Mouse (Mus musculus) right cerebral cortex, postnatal 4 days (tissue): ENCODE results near the gene Sufu.

Source experiments
- DNase-seq: peaks from one replicate; pipeline ENCODE4 v3.0.0-alpha.2; 2022

Sufu gene

DNA sequence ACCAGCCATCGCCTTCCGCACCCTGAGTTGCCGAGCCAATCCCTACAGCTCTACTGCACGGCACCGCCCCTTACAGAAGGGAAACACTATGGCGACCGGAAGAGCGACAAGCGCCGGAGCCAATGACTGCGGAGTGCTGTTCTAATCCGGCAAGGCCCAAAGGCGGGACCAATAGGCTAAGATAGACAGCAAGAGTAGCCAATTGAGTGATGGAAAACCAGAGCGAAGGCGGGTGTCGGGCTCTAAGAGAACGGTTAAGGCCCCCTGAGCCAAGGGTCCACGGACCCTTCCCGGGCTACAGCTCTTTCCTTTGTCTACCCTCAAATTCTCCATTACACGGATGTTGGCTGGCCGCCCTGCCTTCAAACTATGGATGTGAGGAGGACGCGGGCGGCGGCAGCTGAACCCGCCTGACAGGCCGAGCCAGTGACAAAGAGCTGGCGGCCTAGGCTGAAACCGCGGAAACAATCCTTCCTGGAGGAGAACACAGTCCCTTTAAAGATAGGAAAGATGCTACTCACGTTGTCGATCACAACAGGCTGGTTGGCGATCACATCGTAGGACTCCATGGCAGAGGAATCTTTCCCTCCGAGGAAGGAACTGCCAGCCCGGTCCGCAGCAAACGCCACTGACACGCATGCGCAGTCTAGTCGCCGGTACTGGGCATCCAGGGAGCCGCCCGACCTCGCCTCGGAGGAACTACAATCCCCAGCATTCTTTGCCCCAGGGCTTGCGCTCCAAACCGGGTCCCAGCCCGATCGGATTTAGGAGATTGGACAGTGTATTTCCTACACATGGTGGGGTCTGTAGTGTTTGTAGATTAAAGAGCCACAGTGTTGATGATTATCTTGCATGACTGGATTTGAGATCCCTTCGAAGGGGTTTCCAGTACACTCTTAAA is 1.3 kb upstream of the Sufu start, which contains the start of gene Actr1a:
Gene Actr1a, minus strand, starts transcription at position 640 of the 901 bp plus-strand sequence.
- DNase-seq = peak; percentile 97

DNA sequence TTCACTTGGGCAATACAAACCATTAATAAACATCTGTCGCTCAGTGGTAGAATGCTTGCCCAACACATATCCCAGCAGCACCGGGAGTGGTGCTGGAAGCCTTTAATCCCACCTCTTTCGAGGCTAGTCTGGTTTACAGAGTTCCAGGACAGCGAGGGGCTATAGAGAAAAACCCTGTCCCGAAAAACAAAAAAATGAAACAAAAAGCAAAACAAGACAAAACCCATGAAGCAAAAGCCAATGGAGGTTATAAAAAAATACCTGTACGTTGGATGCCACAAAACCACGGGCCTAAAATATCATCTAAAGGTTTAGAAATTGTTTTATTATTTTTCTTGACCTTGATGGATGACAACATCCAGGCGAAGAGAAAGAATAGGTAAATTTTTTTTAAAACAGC is 587 bp upstream of the Sufu start:
- DNase-seq = no peak

DNA sequence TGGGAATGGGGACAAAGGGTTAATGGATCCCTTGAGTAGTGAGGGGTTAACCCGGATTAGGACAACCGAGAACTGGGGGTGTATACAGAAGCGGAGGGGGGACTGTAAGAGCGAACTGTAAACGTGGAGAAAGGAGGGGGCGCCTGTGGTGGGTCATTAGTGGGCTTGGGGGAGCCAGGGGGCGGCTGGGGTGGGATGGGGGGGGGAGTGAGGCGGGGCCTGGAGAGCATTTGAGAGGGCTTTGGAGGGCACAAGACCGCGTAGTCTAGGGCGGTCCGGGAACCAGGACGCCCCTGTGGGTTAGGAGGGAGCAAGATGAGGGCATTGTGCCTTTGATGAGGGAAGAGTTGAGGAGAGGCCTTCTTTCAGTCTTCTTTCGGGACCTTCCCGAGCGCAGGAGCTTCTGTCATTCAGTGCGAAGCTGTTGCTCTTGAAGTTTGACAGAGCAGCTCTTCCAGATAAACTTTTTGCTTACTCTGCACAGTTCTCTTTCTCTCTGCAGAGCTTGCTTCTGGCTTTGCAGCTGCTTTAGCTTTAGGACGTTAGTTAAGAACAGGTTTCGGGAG is 823 bp downstream of the Sufu start:
- DNase-seq = peak; percentile 15

- DNase-seq = no peak
These were observed 1.7 kb downstream of the Sufu start for GRCm38 (mm10) chr19:46398401-46398800.

- DNase-seq = no peak
These were observed 2.7 kb downstream of the Sufu start for GRCm38 (mm10) chr19:46399372-46399771.

GRCm38 (mm10) chr19:46399886-46400285 is 3.2 kb downstream of the Sufu start:
- DNase-seq = no peak

DNA sequence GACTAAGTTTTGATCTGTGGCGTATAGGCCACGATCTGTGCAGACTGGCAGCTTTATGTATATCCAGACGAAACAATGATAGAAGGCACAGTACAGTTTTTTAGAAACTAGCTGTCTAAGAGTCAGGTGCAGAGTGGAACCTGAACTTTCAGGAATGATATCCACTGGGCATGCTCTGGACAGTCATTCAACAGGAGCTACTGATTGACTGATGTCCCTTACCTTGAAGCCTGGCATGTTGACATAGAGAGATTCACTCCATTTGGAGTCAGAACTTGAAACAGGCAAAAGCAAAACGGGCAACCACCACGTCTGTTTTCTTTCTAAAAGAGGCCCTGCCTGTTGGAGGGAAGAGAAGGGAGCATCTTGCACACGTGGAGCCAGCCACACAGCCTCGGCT is 3.9 kb downstream of the Sufu start:
- no peak for DNase-seq

DNA sequence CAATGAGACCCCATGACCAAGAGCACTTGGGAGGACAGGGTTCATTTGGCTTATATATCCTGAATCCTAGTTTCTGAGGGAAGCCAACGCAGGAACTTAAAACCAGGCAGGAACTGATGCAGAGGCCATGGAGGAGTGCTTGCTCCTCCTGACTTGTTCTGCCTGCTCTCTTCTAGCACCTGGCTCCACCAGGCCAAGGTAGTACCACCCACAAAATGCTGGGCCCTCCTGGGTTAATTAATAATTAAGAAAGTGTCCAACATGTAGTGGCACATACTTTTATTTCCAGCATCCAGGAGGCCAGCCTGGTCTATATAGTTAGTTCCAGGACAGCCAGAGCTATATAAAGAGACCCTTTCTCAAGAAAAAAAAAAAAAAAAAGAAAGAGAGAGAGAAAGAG is 7.3 kb downstream of the Sufu start:
- no peak for DNase-seq

- DNase-seq = no peak
These were observed 10.1 kb downstream of the Sufu start for GRCm38 (mm10) chr19:46406592-46407386.

GRCm38 (mm10) chr19:46409506-46409905 is 12.8 kb downstream of the Sufu start:
- DNase-seq = no peak

GRCm38 (mm10) chr19:46412056-46412805 is 15.5 kb downstream of the Sufu start:
- no peak for DNase-seq

DNA sequence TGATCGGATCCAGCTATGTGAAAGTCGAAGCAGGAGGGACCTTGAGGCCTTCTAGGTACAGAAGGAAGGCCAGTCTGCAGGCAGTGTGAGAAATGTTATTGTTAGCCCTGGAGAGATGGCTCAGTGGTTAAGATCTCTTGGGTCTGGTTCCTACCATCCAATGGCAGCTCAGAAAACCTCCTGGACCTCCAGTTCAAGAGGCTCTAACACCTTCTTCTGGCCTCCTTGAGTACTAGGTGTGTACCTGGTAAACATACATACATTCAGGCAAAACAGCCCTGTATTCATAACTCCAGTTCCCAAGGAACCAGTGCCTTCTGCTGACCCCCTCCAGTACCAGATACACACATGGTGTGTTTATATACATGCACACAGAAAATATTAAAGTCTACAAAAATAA is 17.3 kb downstream of the Sufu start:
- DNase-seq = no peak

DNA sequence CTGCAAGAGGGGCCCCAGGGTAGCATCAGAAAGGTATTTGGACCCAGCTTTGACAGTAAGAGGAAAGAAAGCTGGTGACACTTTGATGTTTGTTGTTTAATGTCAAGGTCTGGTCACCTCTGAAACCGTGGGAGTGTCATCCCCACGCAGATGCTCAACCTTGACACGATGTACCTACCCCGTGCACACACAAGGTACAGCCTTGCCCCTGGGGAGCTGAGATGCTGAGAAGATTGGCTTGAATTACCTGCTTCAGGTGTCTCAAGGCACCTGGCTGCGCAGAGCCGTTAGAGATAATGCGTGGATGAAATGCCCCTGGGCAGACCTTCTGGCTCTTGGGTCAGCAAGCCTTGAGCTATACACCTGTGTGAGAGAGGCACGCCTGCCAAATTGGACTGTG is 17.8 kb downstream of the Sufu start:
- no peak for DNase-seq

DNA sequence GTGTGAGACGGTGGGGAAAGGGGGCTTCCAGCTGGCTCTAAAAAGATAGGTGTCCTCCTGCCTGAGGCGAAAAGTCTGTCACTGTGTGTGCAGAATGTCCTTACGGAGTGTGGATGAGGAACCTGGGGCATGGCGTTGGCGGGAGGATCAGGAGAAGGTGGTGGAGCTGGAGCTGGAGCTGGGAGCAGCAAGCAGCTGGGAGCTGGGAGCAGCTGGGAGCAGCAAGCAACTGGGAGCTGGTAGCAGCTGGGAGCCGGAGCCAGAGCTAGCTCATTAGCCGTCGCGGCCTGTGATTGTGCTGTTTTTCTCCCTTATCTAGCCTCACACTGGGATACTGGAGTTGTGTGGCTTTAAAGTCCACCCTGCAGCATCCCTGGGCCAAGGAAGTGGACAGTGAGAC is 19.6 kb downstream of the Sufu start:
- DNase-seq = no peak

- DNase-seq = no peak
These were observed 21.4 kb downstream of the Sufu start for GRCm38 (mm10) chr19:46418051-46418450.

DNA sequence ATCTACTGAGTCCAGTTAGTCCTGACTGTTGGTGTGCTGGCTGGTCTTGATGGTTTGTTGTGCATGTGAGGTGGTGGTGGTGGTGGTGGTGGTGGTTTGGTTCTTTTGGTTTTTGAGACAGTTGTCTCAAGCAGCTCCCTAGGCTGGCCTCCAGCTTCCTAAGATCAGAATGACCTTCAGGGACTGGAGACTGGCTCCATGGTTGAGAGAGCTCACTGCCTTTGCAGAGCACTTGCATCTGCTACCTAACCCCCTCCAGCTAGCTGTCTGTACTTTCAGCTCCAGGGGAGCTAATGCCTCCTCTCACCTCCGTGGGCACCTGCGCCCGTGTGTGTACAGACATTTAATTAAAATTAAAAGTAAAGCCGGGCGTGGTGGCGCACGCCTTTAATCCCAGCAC is 23.7 kb downstream of the Sufu start:
- no peak for DNase-seq

DNA sequence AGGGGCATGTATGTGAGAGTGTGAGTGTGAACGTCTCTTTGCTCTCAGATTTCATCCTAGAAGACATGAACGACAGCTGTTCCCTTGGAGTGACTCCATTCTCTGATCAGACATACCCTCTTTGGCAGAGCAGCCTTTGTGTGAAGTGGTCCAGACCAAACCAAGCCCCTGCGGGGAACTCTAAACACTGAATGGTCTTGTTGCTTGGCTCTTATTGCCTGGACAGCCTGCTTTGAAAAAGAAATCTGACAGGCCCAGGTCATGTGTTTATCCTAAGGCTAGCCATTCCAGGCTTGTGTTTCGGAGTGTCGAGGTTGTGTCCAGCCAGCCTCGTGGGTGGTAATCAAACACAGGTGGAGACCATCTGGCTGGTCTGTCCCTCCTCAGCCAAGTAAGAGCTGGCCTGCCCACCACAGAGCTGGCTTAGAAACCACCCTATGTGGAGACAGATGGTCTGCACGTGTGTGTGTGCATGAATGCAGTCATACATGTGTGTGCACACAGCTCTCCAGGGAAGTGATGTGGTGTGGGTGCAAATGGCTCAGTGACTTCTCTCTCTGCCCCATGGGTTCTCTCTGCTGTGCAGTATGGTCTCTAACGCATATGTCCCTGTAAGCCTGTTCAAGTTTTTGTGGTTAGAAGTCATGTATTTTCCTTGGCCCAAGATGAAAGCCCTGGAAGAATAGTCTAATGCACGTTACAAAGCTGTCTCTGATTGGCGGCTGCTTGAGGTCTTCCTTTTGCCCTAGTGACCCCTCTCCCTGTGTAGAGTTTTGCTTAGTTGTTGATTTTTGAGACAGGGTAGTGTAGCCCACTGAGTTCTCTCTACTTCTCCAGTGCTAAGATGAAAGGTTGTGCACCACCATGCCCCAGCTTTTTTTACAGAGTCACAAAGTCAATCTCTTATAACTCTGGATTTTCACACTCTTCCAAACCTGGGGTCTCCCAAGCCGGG is 26.0 kb downstream of the Sufu start:
- no peak for DNase-seq

DNA sequence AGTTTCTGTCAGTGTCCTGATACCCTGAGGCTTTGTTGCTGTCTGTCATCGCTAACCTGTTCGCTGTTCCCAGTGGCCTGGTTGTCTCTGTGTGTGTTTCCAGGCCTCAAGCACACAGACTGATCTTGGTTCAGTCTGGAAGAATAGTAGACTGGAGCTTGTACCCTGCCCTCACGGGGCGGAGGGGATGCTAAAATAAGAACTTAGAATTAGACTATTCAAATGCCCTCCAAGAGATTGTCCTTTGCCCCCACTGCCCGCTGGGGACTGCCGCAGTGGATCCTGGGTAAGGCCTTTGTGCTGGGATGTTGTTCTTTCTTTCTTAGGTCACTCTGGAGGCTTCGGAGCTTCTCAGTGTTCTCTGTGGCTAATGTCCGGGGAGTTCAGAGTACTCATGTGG is 28.6 kb downstream of the Sufu start:
- DNase-seq = no peak

- DNase-seq = no peak
These were observed 29.8 kb downstream of the Sufu start for GRCm38 (mm10) chr19:46426488-46426887.

GRCm38 (mm10) chr19:46429250-46429649 is 32.6 kb downstream of the Sufu start:
- no peak for DNase-seq

DNA sequence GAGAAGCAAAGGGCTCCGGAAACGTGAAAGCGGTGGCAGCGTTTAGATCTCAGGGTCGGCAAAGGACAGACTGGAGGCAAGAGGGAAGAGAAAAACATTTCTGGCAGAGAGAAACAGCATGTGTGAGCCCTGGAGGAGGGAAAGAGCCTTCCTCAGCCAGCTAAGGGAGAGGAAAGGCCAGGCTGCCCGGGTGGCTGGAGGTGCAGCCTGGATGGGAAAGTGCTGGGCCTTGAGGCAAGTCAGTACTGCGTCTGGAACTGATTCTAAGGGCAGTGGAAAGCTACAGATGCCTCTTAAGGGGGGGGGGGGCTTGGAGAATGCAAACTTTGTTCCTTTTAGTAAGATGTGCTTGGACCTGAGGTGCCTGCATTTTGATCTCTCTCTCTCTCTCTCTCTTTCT is 37.0 kb downstream of the Sufu start:
- no peak for DNase-seq

- DNase-seq = no peak
These were observed 37.5 kb downstream of the Sufu start for GRCm38 (mm10) chr19:46434148-46434547.
